ENCODE assay signal across 17 mouse cellular contexts in genomic region chr1:67078666-67079065, GRCm38 (mm10). TPM values are rescaled to one million over a fixed set of nuclear protein-coding genes. Genes with fewer than 3 reads are reported as not detected.
"Had no signal": no experiment of that assay in that cellular context is flagged by ENCODE, and none has a peak within 500 bp of the region (broad histone marks: within the 10 kb centered on the region; RNA-seq: fewer than 3 reads in every experiment).

No protein-coding gene starts in this region.

- H3K9me3 ChIP-seq: megakaryocyte, embryonic 14.5 days; midbrain, embryonic 13.5 days; midbrain, embryonic 15.5 days; neural tube, embryonic 12.5 days had no signal

- H3K27ac ChIP-seq: liver, embryonic 14.5 days; macrophage; midbrain, embryonic 13.5 days; midbrain, embryonic 15.5 days; neural tube, embryonic 12.5 days had no signal

- H3K4me3 ChIP-seq: megakaryocyte, embryonic 14.5 days; midbrain, embryonic 13.5 days; midbrain, embryonic 15.5 days; neural tube, embryonic 12.5 days had no signal

- H3K36me3 ChIP-seq: midbrain, embryonic 13.5 days; midbrain, embryonic 15.5 days; neural tube, embryonic 12.5 days had no signal

- H3K4me2 ChIP-seq: midbrain, embryonic 11.5 days; midbrain, embryonic 13.5 days; midbrain, embryonic 15.5 days; neural tube, embryonic 12.5 days had no signal

- H3K27me3 ChIP-seq: megakaryocyte, embryonic 14.5 days; midbrain, embryonic 13.5 days; midbrain, embryonic 15.5 days; neural tube, embryonic 12.5 days had no signal

- ATAC-seq: midbrain, embryonic 13.5 days; midbrain, embryonic 15.5 days had no signal

- H3K4me1 ChIP-seq: megakaryocyte, embryonic 14.5 days; midbrain, embryonic 13.5 days; midbrain, embryonic 15.5 days; neural tube, embryonic 12.5 days had no signal

- DNase-seq: lung, adult 2 months; lung, postnatal 10 days; right cerebral cortex, postnatal 14 days; spleen, adult 18-20 months; thymus, adult 2 months; thymus, postnatal 25 days; thymus, postnatal 4 days had no signal

- H3K9ac ChIP-seq: liver, embryonic 14.5 days; midbrain, embryonic 13.5 days; midbrain, embryonic 15.5 days; neural tube, embryonic 12.5 days had no signal

RNA-seq across cellular contexts. Expression of gene Cps1, which starts 44.2 kb away (rescaled TPM):
- total RNA-seq: megakaryocyte progenitor cell, adult 5-6 weeks; monocyte, adult 5-6 weeks; neutrophil, adult 5-6 weeks had no signal
- polyA plus RNA-seq: macrophage had no signal
